Mouse (Mus musculus): ENCODE measurements around the gene Lnx2. TPM values are rescaled to one million over a fixed set of nuclear protein-coding genes. Genes with fewer than 3 reads are reported as not detected.

Gene Lnx2
- polyA plus RNA-seq, 1 experiment from 2014 or later: 14.4 TPM

DNA sequence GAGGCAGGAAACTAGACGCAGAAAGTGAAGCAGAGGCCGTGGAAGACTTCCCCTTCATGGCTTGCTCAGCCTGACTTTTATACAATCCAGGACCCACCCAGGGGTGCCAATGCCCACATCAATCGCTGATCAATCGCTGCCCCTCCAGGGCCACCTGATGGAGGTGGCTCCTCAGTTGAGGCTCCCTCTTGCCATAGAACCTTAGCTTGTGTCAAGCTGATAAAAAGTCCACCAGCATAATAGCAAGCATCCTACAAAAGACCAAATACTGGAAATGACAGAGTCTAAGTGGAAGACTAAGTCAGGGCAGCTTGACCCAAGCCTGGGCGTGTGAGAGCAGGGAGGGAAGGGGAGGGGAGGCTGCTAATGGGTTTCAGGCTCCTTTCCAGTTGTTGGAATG is 39.7 kb downstream of the Lnx2 start:
- WGBS: 81% methylated on average over 5 of the region's 5 CpGs
- Histone ChIP-seq H3K4me2 (replicated peaks; ENCODE audit: low read depth, low read length) (no peak overlapping the region), H3K36me3 (ENCODE audit: control insufficient read depth, insufficient read depth, low read length) (peaks cover 7% of the 10 kb centered on the region; the same call in 1 of the 2 replicates), H3K27me3 (ENCODE audit: control insufficient read depth, insufficient read depth, low read length) (no peaks in the 10 kb centered on the region), H3K4me3 (ENCODE audit: low read length) (no peak overlapping the region), H3K9ac (ENCODE audit: low read depth, low read length) (no peak overlapping the region), H3K4me1 (ENCODE audit: control insufficient read depth, insufficient read depth, low read length) (peaks cover 18% of the 10 kb centered on the region), H3K9me3 (ENCODE audit: control insufficient read depth, low read length) (no peaks in the 10 kb centered on the region), H3K27ac (ENCODE audit: low read depth, low read length) (peak overlapping the region; percentile 51; the same call in 1 of the 2 replicates)
- ATAC-seq (ENCODE audit: low FRiP score, low TSS enrichment): no peak

DNA sequence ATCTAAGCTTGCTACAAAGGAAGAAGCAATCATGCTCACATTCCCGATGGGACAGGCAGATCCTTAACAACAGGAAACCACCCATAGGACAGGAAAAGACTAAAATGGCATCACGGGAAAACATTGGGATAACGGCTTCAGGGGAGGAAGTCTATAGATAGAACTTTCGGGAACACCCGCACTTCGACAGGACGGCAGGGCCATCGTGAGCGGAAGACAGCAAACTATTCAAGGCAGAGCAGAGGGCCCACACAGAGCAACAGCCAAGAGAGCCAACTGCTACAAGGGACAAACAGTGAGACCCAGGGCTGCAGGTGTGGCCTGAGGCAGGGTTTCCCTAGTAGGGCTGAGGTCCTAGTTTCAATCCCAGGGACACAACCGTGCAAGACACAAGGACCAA is 40.4 kb downstream of the Lnx2 start:
- no peak for ATAC-seq (ENCODE audit: low FRiP score, low TSS enrichment)

DNA sequence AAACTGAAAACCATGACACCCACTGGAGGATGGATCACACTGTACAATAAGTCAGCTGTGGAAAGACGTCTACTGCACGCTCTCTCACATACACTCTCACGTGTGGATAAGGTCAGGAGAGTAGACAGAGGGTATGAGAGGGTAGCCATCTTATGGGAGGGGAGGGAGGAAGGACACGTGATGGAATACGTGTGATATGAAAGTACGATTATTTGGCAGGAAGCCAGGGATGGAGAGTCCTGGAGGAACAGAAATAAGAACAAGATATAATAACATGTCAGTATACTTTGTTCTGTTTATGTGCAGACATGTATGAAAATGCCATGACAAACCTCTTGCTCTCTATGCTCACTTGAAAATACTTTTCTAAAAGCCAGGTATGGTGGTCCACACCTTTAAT is 41.1 kb downstream of the Lnx2 start:
- ATAC-seq (ENCODE audit: low FRiP score, low TSS enrichment): no peak
- no peaks in the 10 kb centered on the region for H3K27me3 ChIP-seq (ENCODE audit: control insufficient read depth, insufficient read depth, low read length)
- 0 out of 2 replicates have a peak overlapping the region, but pooled peaks have one; percentile 37 for H3K27ac ChIP-seq (ENCODE audit: low read depth, low read length)

More for the DNA sequence above, 40.4 kb downstream of the Lnx2 start:
- no peaks in the 10 kb centered on the region for H3K27me3 ChIP-seq (ENCODE audit: control insufficient read depth, insufficient read depth, low read length)
- no peak overlapping the region for H3K9ac ChIP-seq (ENCODE audit: low read depth, low read length)
- H3K4me2 ChIP-seq (replicated peaks; ENCODE audit: low read depth, low read length): no peak overlapping the region
- WGBS: 81% methylated on average over 10 of the region's 10 CpGs
- no peak overlapping the region for H3K4me3 ChIP-seq (ENCODE audit: low read length)
- H3K27ac ChIP-seq (ENCODE audit: low read depth, low read length): peak overlapping the region; percentile 51; the same call in 1 of the 2 replicates
- H3K36me3 ChIP-seq (ENCODE audit: control insufficient read depth, insufficient read depth, low read length): 0 out of 2 replicates have a peak, but pooled peaks cover 3% of the 10 kb centered on the region
- no peaks in the 10 kb centered on the region for H3K9me3 ChIP-seq (ENCODE audit: control insufficient read depth, low read length)
- H3K4me1 ChIP-seq (ENCODE audit: control insufficient read depth, insufficient read depth, low read length): peaks cover 18% of the 10 kb centered on the region

DNA sequence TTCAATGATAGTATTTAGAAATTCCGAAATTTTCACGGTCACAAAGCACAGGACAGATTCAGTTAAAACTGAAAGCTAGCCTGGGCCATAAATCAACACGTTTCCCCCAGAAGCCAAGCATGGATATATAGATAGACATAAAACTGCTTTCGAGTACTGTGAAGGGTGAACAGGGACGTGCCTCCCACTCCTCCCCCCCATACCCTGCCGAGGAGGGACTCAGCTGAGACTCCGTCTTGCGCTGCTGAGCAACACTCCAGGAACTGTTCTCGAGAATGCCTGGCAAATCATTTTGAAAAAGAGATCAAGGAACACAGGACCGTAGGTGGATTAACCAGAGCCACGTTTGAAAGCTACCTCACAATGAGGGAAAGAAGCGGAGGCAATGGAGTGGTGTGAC is 42.1 kb downstream of the Lnx2 start:
- no peaks in the 10 kb centered on the region for H3K9me3 ChIP-seq (ENCODE audit: control insufficient read depth, low read length)
- H3K4me2 ChIP-seq (replicated peaks; ENCODE audit: low read depth, low read length): no peak overlapping the region
- H3K27me3 ChIP-seq (ENCODE audit: control insufficient read depth, insufficient read depth, low read length): no peaks in the 10 kb centered on the region
- no peak overlapping the region for H3K9ac ChIP-seq (ENCODE audit: low read depth, low read length)
- peaks cover 18% of the 10 kb centered on the region for H3K4me1 ChIP-seq (ENCODE audit: control insufficient read depth, insufficient read depth, low read length)
- peaks cover 3% of the 10 kb centered on the region; the same call in 1 of the 2 replicates for H3K36me3 ChIP-seq (ENCODE audit: control insufficient read depth, insufficient read depth, low read length)
- no peak for ATAC-seq (ENCODE audit: low FRiP score, low TSS enrichment)
- no peak overlapping the region for H3K27ac ChIP-seq (ENCODE audit: low read depth, low read length)
- H3K4me3 ChIP-seq (ENCODE audit: low read length): no peak overlapping the region
- WGBS: 26% methylated on average over 12 of the region's 12 CpGs

More for the DNA sequence above, 41.1 kb downstream of the Lnx2 start:
- Histone ChIP-seq H3K4me3 (ENCODE audit: low read length) (no peak overlapping the region), H3K9me3 (ENCODE audit: control insufficient read depth, low read length) (no peaks in the 10 kb centered on the region), H3K4me2 (replicated peaks; ENCODE audit: low read depth, low read length) (no peak overlapping the region), H3K4me1 (ENCODE audit: control insufficient read depth, insufficient read depth, low read length) (peaks cover 18% of the 10 kb centered on the region), H3K9ac (ENCODE audit: low read depth, low read length) (no peak overlapping the region), H3K36me3 (ENCODE audit: control insufficient read depth, insufficient read depth, low read length) (peaks cover 3% of the 10 kb centered on the region; the same call in 1 of the 2 replicates)
- 75% methylated on average over 6 of the region's 6 CpGs for WGBS

DNA sequence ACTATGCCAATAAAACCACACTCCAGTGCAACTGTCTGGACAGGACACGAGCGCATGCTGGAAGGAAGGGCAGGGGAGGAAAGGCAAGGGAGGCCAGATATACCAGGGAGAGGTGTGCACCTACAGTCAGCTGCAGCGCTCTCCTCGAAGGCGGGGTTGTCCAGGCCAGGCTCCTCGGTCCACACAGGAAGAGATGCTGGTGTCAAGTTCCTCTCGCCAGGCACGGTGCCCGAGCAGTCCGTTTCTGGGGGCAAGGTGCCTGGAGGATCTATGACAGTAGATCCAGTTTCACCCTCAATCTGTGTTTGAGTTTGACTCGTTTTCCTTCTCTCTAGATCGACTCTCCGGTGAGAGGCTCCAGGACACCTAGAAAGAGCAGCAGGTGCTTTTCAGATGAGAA is 43.2 kb downstream of the Lnx2 start:
- ATAC-seq (ENCODE audit: low FRiP score, low TSS enrichment): no peak; the same call in 1 of the 2 replicates
- no peaks in the 10 kb centered on the region for H3K9me3 ChIP-seq (ENCODE audit: control insufficient read depth, low read length)
- no peak overlapping the region for H3K9ac ChIP-seq (ENCODE audit: low read depth, low read length)
- H3K36me3 ChIP-seq (ENCODE audit: control insufficient read depth, insufficient read depth, low read length): peaks cover 13% of the 10 kb centered on the region
- no peak overlapping the region for H3K27ac ChIP-seq (ENCODE audit: low read depth, low read length)
- H3K4me2 ChIP-seq (replicated peaks; ENCODE audit: low read depth, low read length): no peak overlapping the region
- WGBS: 60% methylated on average over 13 of the region's 13 CpGs
- H3K27me3 ChIP-seq (ENCODE audit: control insufficient read depth, insufficient read depth, low read length): no peaks in the 10 kb centered on the region
- peaks cover 13% of the 10 kb centered on the region for H3K4me1 ChIP-seq (ENCODE audit: control insufficient read depth, insufficient read depth, low read length)
- no peak overlapping the region for H3K4me3 ChIP-seq (ENCODE audit: low read length)

DNA sequence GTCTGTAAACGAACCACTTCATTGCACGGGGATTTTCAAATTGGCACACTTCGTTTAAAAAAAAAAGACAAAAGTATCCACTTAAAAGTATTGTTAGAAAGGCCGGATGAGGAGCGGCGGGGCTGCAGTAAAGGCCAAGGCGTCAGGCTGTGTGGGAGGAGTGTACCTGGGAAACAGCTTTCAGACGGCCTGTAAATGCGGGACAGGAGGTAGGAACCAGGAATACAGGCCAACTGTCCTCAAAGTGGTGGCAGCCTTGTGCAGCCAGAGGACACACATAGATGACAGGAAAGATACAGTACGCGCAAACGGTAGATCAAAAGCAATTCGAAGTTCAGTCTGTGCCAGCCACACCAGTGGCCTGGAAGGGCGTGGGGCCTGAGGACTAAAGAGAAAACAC is 45.1 kb downstream of the Lnx2 start:
- Histone ChIP-seq H3K4me3 (ENCODE audit: low read length) (no peak overlapping the region), H3K4me1 (ENCODE audit: control insufficient read depth, insufficient read depth, low read length) (peaks cover 9% of the 10 kb centered on the region; the same call in 1 of the 2 replicates), H3K4me2 (replicated peaks; ENCODE audit: low read depth, low read length) (no peak overlapping the region), H3K36me3 (ENCODE audit: control insufficient read depth, insufficient read depth, low read length) (peaks cover 14% of the 10 kb centered on the region), H3K9ac (ENCODE audit: low read depth, low read length) (no peak overlapping the region), H3K27me3 (ENCODE audit: control insufficient read depth, insufficient read depth, low read length) (no peaks in the 10 kb centered on the region), H3K27ac (ENCODE audit: low read depth, low read length) (no peak overlapping the region), H3K9me3 (ENCODE audit: control insufficient read depth, low read length) (no peaks in the 10 kb centered on the region)
- WGBS: 67% methylated on average over 14 of the region's 14 CpGs
- ATAC-seq (ENCODE audit: low FRiP score, low TSS enrichment): no peak

DNA sequence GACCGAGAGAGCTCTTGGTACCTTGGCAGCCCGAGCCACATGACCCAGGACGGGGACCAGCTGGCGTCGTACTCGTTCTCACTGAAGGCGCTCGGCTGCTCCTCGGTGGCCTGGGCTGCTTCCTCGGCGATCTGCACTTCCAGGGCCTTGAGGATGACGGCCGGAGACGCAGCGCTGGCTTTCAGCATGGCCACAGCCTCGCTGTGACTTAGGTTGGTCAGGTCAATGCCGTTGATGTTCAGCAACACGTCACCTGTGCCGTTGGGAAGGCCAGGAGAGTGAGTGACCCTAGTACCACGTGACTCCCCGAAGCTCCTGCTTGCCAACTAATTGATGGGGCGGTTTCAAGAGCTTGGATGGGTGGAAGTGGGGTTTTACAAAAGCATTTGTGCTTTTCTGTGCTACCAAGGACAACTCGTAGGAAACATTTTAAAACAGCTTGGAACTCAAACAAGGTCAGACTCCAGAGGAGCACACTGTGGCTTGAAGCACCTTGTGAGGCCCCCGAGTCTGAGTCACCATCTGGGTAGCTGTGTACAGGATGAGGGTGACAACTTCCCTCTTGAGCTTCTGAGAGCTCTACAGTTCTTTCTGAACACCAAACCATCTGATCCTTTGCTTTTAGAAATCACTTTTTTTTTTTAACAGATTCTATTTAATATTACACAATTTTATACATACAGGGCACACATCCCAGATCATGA is 51.9 kb downstream of the Lnx2 start:
- WGBS: 65% methylated on average over 24 of the region's 24 CpGs
- Histone ChIP-seq H3K9me3 (ENCODE audit: control insufficient read depth, low read length) (no peaks in the 10 kb centered on the region), H3K4me1 (ENCODE audit: control insufficient read depth, insufficient read depth, low read length) (no peaks in the 10 kb centered on the region), H3K36me3 (ENCODE audit: control insufficient read depth, insufficient read depth, low read length) (peaks cover 30% of the 10 kb centered on the region), H3K4me3 (ENCODE audit: low read length) (no peak overlapping the region), H3K9ac (ENCODE audit: low read depth, low read length) (no peak overlapping the region), H3K27ac (ENCODE audit: low read depth, low read length) (no peak overlapping the region), H3K27me3 (ENCODE audit: control insufficient read depth, insufficient read depth, low read length) (no peaks in the 10 kb centered on the region), H3K4me2 (replicated peaks; ENCODE audit: low read depth, low read length) (no peak overlapping the region)
- ATAC-seq (ENCODE audit: low FRiP score, low TSS enrichment): no peak

DNA sequence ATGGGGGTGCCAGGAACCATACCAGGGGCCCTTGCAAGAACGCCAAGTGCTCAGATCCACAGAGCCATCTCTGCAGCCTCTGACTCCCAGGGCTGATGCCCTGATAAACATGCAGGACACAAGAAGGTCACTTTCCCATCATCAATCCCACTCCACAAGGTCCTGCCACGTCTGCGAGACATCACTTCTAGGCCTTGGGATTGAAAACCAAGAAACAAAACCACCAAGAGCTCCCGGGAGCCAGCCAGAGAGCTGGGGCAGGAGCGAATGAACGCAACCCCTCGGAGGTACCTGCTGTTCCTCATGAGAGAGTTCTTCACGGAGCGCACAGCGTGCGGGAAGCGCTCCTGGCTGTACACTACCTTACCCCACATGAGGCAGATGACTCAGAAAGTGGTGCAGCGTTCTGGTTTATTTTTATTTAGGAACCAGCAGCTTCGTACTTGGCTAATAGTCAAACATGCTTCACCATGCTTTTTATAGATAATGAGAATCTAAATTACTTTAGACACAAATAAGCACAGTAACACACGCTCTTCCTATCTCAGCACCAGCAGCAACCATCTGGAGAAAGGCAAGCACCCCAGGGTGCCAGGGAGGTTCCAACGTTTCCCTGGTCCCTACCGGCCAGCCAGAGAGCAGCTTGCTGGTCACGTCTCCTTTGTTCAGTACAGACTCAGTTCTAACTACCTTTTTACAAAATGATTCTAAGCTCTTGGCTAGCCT is 53.0 kb downstream of the Lnx2 start:
- Histone ChIP-seq H3K9me3 (ENCODE audit: control insufficient read depth, low read length) (no peaks in the 10 kb centered on the region), H3K4me1 (ENCODE audit: control insufficient read depth, insufficient read depth, low read length) (no peaks in the 10 kb centered on the region), H3K4me3 (ENCODE audit: low read length) (no peak overlapping the region), H3K4me2 (replicated peaks; ENCODE audit: low read depth, low read length) (no peak overlapping the region), H3K27ac (ENCODE audit: low read depth, low read length) (no peak overlapping the region), H3K27me3 (ENCODE audit: control insufficient read depth, insufficient read depth, low read length) (no peaks in the 10 kb centered on the region), H3K9ac (ENCODE audit: low read depth, low read length) (no peak overlapping the region), H3K36me3 (ENCODE audit: control insufficient read depth, insufficient read depth, low read length) (peaks cover 32% of the 10 kb centered on the region)
- 88% methylated on average over 18 of the region's 18 CpGs for WGBS
- ATAC-seq (ENCODE audit: low FRiP score, low TSS enrichment): no peak

Data from kidney, embryonic 14.5 days (tissue).